Mouse (Mus musculus) forebrain, embryonic 10.5 days (tissue): ENCODE data around the gene Timm23. TPM values are rescaled to one million over a fixed set of nuclear protein-coding genes. Genes with fewer than 3 reads are reported as not detected.
"Not testable (repeated sequence)": the region's sequence is repeated elsewhere in the genome, so short reads cannot be mapped to it uniquely, and the experiment has no call there.

Source experiments
- DNase-seq: peaks from one replicate; pipeline ENCODE4 v3.0.0-alpha.2; 2017; ENCODE audit warnings: low spot score; ENCODE audit errors: extremely low spot score
- H3K27ac ChIP-seq: fragments of 300-500 bp; sonication (generic); 2 replicates; pipeline ENCODE4 v1.5.1; 2016; ENCODE audit warnings: mild to moderate bottlenecking
- H3K27me3 ChIP-seq: fragments of 300-500 bp; sonication (generic); 2 replicates; pipeline ENCODE4 v1.6.1; 2016; ENCODE audit warnings: mild to moderate bottlenecking; ENCODE audit not compliant: poor library complexity, severe bottlenecking
- H3K36me3 ChIP-seq: fragments of 300-500 bp; sonication (generic); replicated peaks from 2 replicates; pipeline ENCODE4 v1.6.1; 2016; ENCODE audit warnings: mild to moderate bottlenecking, moderate library complexity
- H3K4me1 ChIP-seq: fragments of 300-500 bp; sonication (generic); 2 replicates; pipeline ENCODE4 v1.6.1; 2016
- H3K4me3 ChIP-seq: fragments of 300-500 bp; sonication (generic); 2 replicates; pipeline ENCODE4 v1.5.1; 2016; ENCODE audit warnings: mild to moderate bottlenecking, moderate library complexity
- H3K9me3 ChIP-seq: fragments of 300-500 bp; sonication (generic); 2 replicates; pipeline ENCODE4 v1.6.1; 2016; ENCODE audit warnings: mild to moderate bottlenecking, moderate library complexity
- WGBS: fragments of 180-500 bp; shearing (Covaris S2); methylation state at CpG from one replicate; pipeline ENCODE4 v1.1.7; 2016; 5-methylcytosine and 5-hydroxymethylcytosine counted together
- polyA plus RNA-seq: library from polyadenylated mRNA; unstranded; fragments of >200 nt; fragmentation: Nextera tagmentation; extraction: Ambion mirVana; gene quantifications from 2 replicates; pipeline ENCODE4 v1.2.1, GENCODE M21; 2016

The Timm23 gene
- polyA plus RNA-seq, 1 experiment from 2014 or later: 356 TPM

DNA sequence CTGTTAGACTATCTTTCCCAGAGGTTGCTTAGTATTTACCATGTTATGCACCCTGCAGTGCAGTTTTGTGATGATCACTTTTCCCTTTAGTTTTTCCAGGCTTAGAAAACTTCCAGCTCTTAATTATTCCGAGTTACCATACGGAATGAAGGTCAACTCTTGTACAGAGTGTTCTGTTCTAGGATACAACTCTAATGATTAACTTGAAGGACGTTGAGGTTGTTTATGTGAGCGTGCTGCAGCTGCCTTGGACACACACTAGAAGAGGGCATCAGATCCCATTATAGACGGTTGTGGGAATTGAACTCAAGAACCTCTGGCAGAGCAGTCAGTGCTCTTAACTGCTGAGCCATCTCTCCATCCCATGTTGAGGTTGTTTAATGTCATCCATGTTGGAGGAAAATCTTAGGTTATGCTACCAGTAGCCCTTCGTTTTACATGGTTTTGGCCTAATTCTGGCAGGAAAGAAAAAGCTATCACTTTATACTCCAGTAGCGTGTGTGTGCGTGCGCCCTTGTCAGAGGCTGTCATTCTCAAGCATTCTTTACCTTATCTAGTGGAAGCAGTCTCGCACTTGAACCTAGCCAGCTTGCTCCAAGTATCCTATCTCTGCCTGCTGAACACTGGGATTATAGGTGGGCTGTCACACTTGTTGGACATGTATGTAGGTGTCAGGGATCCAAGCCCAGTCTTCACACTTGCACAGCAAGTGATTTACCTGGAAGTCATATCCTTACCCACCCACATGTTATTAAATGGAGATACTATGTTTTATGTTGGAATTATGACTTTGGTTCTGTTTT is 22.1 kb downstream of the Timm23 start:
- H3K27me3 ChIP-seq: no peaks in the 10 kb centered on the region
- no peaks in the 10 kb centered on the region for H3K4me1 ChIP-seq
- DNase-seq: no peak
- 94% methylated on average over 10 of the region's 10 CpGs for WGBS
- H3K9me3 ChIP-seq: no peaks in the 10 kb centered on the region
- no peak overlapping the region for H3K4me3 ChIP-seq
- H3K36me3 ChIP-seq: peaks cover 73% of the 10 kb centered on the region
- no peak overlapping the region for H3K27ac ChIP-seq

GRCm38 (mm10) chr14:32176590-32176989 is 25.1 kb downstream of the Timm23 start:
- not testable (repeated sequence) for H3K27ac ChIP-seq, H3K27me3 ChIP-seq, H3K9me3 ChIP-seq, DNase-seq, H3K4me3 ChIP-seq, H3K4me1 ChIP-seq
- peaks cover 71% of the 10 kb centered on the region for H3K36me3 ChIP-seq
- 86% methylated on average over 5 of the region's 5 CpGs for WGBS

DNA sequence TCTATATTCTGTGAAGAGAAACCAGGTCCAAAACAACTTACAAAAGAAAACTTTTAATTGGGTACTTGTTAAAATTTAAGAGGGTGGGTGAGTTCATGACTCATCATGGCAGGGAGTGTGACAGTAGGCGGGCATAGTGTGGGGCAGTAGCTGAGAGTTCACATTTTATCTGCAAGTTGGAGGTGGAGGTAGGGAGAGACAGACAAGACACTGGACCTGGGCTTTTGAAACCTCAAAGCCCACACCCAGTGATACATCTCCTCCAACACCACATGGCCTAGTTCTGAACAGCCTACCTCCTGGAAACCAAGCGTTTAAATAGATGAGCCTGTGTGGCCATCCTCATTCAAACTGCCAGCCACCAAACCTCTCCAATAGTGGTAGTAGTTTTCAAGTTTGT is 26.4 kb downstream of the Timm23 start:
- Histone ChIP-seq H3K36me3 (peaks cover 64% of the 10 kb centered on the region), H3K4me3 (no peak overlapping the region), H3K4me1 (no peaks in the 10 kb centered on the region), H3K27me3 (no peaks in the 10 kb centered on the region), H3K27ac (no peak overlapping the region), H3K9me3 (no peaks in the 10 kb centered on the region)
- WGBS: 84% methylated on average over 2 of the region's 2 CpGs
- no peak for DNase-seq

DNA sequence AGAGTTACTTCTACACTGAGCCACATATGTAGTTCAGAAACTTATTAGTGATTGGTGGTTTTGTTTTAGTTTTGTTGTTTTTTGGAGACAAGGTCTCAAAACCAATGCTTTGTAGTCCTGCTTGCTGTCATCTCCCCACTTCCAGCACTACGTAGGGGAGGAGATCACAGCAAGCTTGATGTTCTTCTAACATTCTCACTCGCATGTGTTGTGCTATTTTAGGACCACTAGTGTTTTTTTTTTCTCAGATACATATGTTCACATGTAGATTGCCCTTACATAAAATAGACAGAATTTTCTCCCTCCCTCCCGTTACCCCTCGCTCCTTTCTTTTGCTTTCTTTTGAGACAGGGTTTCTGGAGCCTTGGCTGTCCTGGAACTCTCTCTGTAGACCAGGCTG is 31.6 kb downstream of the Timm23 start:
- H3K27ac ChIP-seq: no peak overlapping the region
- peaks cover 16% of the 10 kb centered on the region for H3K4me1 ChIP-seq
- DNase-seq: no peak
- WGBS: 93% methylated on average over 4 of the region's 4 CpGs
- no peaks in the 10 kb centered on the region for H3K27me3 ChIP-seq
- no peaks in the 10 kb centered on the region for H3K9me3 ChIP-seq
- H3K36me3 ChIP-seq: peaks cover 38% of the 10 kb centered on the region
- no peak overlapping the region for H3K4me3 ChIP-seq

- no peaks in the 10 kb centered on the region for H3K9me3 ChIP-seq
- H3K27ac ChIP-seq: 0 out of 2 replicates have a peak overlapping the region, but pooled peaks have one; percentile 30
- peaks cover 23% of the 10 kb centered on the region for H3K4me1 ChIP-seq
- H3K4me3 ChIP-seq: no peak overlapping the region; the same call in 1 of the 2 replicates
- WGBS: 80% methylated on average over 3 of the region's 3 CpGs
- H3K36me3 ChIP-seq: peaks cover 25% of the 10 kb centered on the region
- H3K27me3 ChIP-seq: no peaks in the 10 kb centered on the region
- DNase-seq: no peak
Observed at GRCm38 (mm10) chr14:32168653-32169231, 33.0 kb downstream of the Timm23 start.

DNA sequence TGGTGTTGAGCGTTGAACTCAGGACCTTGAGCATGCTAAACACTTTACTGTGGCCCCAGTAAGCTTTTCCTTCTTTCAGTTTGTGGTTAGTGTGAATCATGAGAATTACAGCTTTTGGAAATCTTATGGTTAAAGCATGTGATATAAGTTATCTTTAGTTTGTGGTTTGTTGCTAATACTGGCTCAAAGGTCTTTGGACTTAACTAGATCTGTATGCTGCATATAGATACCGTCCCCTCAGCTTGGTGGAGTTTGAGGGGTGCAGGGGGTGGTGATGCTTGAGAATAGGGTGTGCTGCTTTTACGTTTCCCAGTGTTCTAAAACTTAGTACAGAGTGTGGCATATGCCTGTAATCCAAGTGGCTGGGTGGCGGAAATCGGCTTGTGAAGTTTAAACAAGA is 34.4 kb downstream of the Timm23 start:
- WGBS: 93% methylated on average over 5 of the region's 5 CpGs
- DNase-seq: no peak
- no peak overlapping the region for H3K27ac ChIP-seq
- H3K27me3 ChIP-seq: no peaks in the 10 kb centered on the region
- peaks cover 23% of the 10 kb centered on the region for H3K4me1 ChIP-seq
- no peak overlapping the region for H3K4me3 ChIP-seq
- H3K36me3 ChIP-seq: peaks cover 11% of the 10 kb centered on the region
- H3K9me3 ChIP-seq: no peaks in the 10 kb centered on the region

DNA sequence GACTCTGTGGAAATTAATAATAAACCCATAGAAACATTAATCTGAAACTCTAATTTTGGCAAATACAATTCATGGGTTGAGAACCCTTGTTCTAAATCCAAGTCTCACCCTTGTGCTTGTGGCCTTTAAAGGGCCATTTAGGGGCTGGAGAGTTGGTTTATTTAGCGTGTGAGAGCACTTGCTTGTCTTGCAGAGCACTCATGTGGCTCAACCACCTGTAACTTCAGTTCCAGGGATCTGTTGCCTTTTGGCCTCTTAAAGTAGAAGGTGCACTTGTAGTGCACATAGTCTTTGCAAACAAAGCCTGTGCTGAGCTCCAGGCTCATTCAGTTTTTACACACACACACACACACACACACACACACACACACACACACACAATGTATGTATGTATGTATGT is 34.9 kb downstream of the Timm23 start:
- Histone ChIP-seq H3K4me1 (peaks cover 23% of the 10 kb centered on the region), H3K4me3 (peak overlapping the region; percentile 65; the same call in 1 of the 2 replicates), H3K27me3 (no peaks in the 10 kb centered on the region)

DNA sequence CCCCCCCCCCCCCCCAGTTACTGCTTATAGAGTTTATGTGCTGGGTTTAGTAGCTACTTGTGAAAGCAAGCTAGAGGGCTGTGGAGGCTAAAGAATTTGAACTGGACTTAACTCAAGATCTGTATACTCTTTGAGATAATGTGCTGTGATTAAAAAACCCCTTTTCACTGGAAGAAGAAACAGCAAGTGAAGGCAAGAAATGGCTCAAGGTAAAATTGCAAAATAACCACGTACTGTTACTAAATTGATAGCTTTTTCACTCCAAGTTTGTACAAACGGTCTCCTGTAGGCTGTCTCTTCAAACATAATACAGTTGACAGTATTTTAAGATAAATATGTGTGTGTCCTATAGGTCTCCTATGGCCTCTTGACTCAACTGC is 35.6 kb downstream of the Timm23 start:
- peak overlapping the region; percentile 65 for H3K4me3 ChIP-seq

More for the DNA sequence above, 34.9 kb downstream of the Timm23 start:
- Histone ChIP-seq H3K27ac (no peak overlapping the region), H3K9me3 (no peaks in the 10 kb centered on the region), H3K36me3 (peaks cover 8% of the 10 kb centered on the region; the same call in 1 of the 2 replicates)
- 84% methylated on average over 1 of the region's 1 CpGs for WGBS
- DNase-seq: no peak

GRCm38 (mm10) chr14:32165278-32166061 is 36.2 kb downstream of the Timm23 start:
- DNase-seq: peak; percentile 74
- Histone ChIP-seq H3K4me3 (peak overlapping the region; percentile 65), H3K9me3 (no peaks in the 10 kb centered on the region), H3K27ac (peak overlapping the region; percentile 83), H3K36me3 (no peaks in the 10 kb centered on the region), H3K27me3 (no peaks in the 10 kb centered on the region), H3K4me1 (peaks cover 35% of the 10 kb centered on the region)
- under 1% methylated on average over 42 of the region's 42 CpGs for WGBS

More for the DNA sequence above, 35.6 kb downstream of the Timm23 start:
- WGBS: 87% methylated on average over 2 of the region's 2 CpGs
- H3K27me3 ChIP-seq: no peaks in the 10 kb centered on the region
- peaks cover 29% of the 10 kb centered on the region for H3K4me1 ChIP-seq
- DNase-seq: no peak
- H3K27ac ChIP-seq: no peak overlapping the region
- H3K9me3 ChIP-seq: no peaks in the 10 kb centered on the region
- peaks cover 3% of the 10 kb centered on the region; the same call in 1 of the 2 replicates for H3K36me3 ChIP-seq

DNA sequence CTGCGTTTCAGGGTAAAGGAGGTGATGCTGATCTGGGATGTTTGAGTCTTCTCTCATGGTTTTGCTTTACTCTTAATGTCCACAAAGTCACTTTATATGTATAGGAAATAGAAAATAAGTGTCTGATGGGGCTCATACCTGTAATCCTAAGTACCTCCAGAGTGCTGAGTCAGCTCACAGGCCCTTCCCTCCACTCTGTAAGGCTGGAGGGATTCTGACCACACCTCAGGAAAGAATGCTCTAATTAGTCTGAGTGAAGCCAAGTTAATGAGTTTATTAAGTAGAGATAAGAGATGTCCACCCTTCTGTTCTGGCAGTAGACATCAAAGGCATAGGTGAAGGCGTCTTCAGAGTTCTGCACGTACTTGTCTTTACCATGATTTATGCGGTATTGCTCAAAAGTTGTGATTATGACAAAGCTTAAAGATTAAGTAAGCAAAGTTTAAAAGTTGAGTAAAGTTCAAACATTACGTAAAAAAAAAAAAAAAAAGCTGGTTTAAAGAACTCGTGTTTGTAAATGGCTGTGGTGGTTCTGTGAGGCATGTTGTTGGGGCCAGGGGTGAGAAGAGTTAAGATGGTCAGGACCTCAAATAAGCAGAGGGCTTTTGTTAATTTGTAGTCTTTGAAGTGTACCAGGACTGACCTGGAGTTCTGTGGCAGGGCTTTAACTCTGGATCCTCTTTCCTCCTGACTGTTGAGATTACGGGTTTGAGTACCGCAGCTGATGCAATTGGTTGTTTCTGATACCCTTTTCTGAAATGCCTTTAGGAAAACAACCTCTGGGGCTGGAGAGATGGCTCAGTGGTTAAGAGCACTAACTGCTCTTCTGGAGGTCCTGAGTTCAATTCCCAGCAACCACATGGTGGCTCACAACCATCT is 37.3 kb downstream of the Timm23 start:
- peak overlapping the region; percentile 65; the same call in 1 of the 2 replicates for H3K4me3 ChIP-seq
- WGBS: 83% methylated on average over 8 of the region's 8 CpGs
- H3K9me3 ChIP-seq: no peaks in the 10 kb centered on the region
- H3K27ac ChIP-seq: no peak overlapping the region
- peaks cover 39% of the 10 kb centered on the region for H3K4me1 ChIP-seq
- H3K27me3 ChIP-seq: no peaks in the 10 kb centered on the region
- no peaks in the 10 kb centered on the region for H3K36me3 ChIP-seq
- no peak for DNase-seq

GRCm38 (mm10) chr14:32163203-32163888 is 38.4 kb downstream of the Timm23 start:
- H3K9me3 ChIP-seq: no peaks in the 10 kb centered on the region
- no peak for DNase-seq
- WGBS: 93% methylated on average over 11 of the region's 11 CpGs
- H3K27me3 ChIP-seq: no peaks in the 10 kb centered on the region
- no peaks in the 10 kb centered on the region for H3K36me3 ChIP-seq
- H3K4me3 ChIP-seq: no peak overlapping the region
- peaks cover 38% of the 10 kb centered on the region for H3K4me1 ChIP-seq
- no peak overlapping the region for H3K27ac ChIP-seq
